Mouse (Mus musculus) kidney, embryonic 14.5 days (tissue): ENCODE results near the gene Zglp1. TPM values are rescaled to one million over a fixed set of nuclear protein-coding genes. Genes with fewer than 3 reads are reported as not detected.

ENCODE experiments used
- ATAC-seq: fragments of 200-750 bp; cut with Nextera tagmentation; 2 replicates; pipeline ENCODE4 v1.8.0; 2017; ENCODE audit warnings: moderate number of reproducible peaks, mild to moderate bottlenecking, moderate TSS enrichment, moderate library complexity; ENCODE audit not compliant: low FRiP score, low TSS enrichment
- H3K27ac ChIP-seq: fragments of 300-500 bp; sonication (generic); 2 replicates; pipeline ENCODE4 v1.5.1; 2014; ENCODE audit warnings: low read depth, mild to moderate bottlenecking, low read length, moderate library complexity, mixed read lengths
- H3K27me3 ChIP-seq: fragments of 300-500 bp; sonication (generic); 2 replicates; pipeline ENCODE4 v1.6.1; 2014; ENCODE audit warnings: mild to moderate bottlenecking, low read length; ENCODE audit not compliant: control insufficient read depth, insufficient read depth
- H3K36me3 ChIP-seq: fragments of 300-500 bp; sonication (generic); 2 replicates; pipeline ENCODE4 v1.6.1; 2014; ENCODE audit warnings: low read length, mixed read lengths; ENCODE audit not compliant: control insufficient read depth, insufficient read depth
- H3K4me1 ChIP-seq: fragments of 300-500 bp; sonication (generic); 2 replicates; pipeline ENCODE4 v1.6.1; 2014; ENCODE audit warnings: low read length, mixed read lengths; ENCODE audit not compliant: control insufficient read depth, insufficient read depth
- H3K4me2 ChIP-seq: fragments of 300-500 bp; sonication (generic); replicated peaks from 2 replicates; pipeline ENCODE4 v1.6.1; 2014; ENCODE audit warnings: low read depth, mild to moderate bottlenecking, low read length
- H3K4me3 ChIP-seq: fragments of 300-500 bp; sonication (generic); 2 replicates; pipeline ENCODE4 v1.5.1; 2014; ENCODE audit warnings: mild to moderate bottlenecking, low read length
- H3K9ac ChIP-seq: fragments of 300-500 bp; sonication (generic); 2 replicates; pipeline ENCODE4 v1.6.1; 2014; ENCODE audit warnings: low read depth, mild to moderate bottlenecking, low read length, moderate library complexity
- H3K9me3 ChIP-seq: fragments of 300-500 bp; sonication (generic); 2 replicates; pipeline ENCODE4 v1.6.1; 2016; ENCODE audit warnings: low read length; ENCODE audit not compliant: control insufficient read depth
- WGBS: fragments of 180-500 bp; shearing (Covaris S2); extraction: QIAGEN DNeasy Blood & Tissue Kit; methylation state at CpG from one replicate; pipeline ENCODE4 v1.1.7; 2014; 5-methylcytosine and 5-hydroxymethylcytosine counted together
- polyA plus RNA-seq: library from polyadenylated mRNA; unstranded; fragments of >200 nt; fragmentation: Nextera tagmentation; extraction: Ambion mirVana; gene quantifications from 2 replicates; pipeline ENCODE4 v1.2.1, GENCODE M21; 2014

Gene Zglp1
- polyA plus RNA-seq, 1 experiment from 2014 or later, result not detected

DNA sequence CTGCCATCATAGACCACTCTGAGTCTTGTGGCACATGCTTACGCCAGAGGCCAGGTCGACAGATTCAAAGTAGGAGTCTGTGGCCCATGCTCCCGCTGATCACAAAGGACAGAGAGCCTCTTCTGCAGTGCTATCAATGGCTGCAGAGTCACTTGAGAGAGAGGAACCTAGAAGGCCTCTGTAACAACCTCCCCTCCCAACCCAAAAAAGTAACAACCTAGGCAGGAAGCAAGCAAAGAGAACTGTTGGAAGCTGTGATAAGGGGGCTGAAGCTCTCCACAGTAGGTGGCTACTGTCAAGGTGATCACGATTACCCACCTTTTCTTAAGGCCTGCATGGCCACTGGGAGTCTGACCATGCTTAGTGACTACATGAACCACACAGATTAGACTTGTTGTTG lies 23.3 kb downstream of the Zglp1 start:
- no peaks in the 10 kb centered on the region for H3K36me3 ChIP-seq
- H3K4me2 ChIP-seq, result no peak overlapping the region
- no peak overlapping the region for H3K9ac ChIP-seq
- peaks cover 6% of the 10 kb centered on the region; the same call in 1 of the 2 replicates for H3K27me3 ChIP-seq
- H3K27ac ChIP-seq, result no peak overlapping the region
- H3K4me1 ChIP-seq, result no peaks in the 10 kb centered on the region
- WGBS, result 80% methylated on average over 4 of the region's 4 CpGs
- no peak for ATAC-seq
- H3K9me3 ChIP-seq, result no peaks in the 10 kb centered on the region
- no peak overlapping the region for H3K4me3 ChIP-seq

DNA sequence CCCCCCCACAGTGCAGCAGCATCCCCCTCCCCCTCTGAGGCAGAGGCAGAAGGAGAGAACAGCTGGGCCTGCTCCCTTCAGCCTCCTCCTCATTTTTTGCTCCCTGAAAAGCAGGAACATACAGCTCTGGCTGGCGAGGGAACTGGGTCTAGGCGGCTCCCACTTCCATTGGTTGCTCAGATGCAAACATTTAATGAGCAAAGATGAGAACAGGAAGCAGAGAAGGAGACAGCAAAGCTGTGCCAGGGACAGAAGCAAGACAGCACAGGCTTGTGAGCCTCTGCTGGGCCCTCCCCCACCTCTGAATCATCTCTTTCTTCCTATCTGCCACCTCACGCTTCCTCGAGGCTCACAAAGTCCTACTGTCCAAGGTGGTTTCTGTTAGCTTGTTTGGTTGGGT lies 25.6 kb downstream of the Zglp1 start:
- Histone ChIP-seq H3K4me2 (no peak overlapping the region), H3K9ac (no peak overlapping the region), H3K4me3 (no peak overlapping the region), H3K27ac (no peak overlapping the region), H3K27me3 (peaks cover 28% of the 10 kb centered on the region), H3K4me1 (peaks cover 10% of the 10 kb centered on the region), H3K36me3 (no peaks in the 10 kb centered on the region), H3K9me3 (no peaks in the 10 kb centered on the region)
- 35% methylated on average over 4 of the region's 4 CpGs for WGBS
- no peak for ATAC-seq

DNA sequence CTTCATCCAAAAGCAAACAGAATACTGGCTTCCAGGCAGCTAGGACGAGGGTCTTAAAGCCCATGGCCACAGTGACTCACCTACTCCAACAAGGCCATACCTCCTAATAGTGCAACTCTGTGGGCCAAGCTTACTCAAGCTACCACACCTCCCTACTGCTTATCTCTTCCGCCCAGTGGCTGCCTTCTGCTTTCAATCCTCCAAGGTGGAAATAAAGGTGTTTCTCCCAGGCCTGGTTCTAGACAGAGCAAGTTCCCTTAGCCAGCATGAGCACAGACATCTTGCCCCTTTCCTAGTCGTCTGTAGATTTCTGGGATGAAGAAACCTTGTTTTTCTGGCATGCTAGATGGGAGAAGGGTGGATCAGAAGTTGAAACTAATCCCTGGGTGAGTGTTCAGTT lies 27.1 kb downstream of the Zglp1 start:
- Histone ChIP-seq H3K27ac (no peak overlapping the region), H3K9me3 (no peaks in the 10 kb centered on the region), H3K9ac (no peak overlapping the region), H3K4me3 (no peak overlapping the region), H3K27me3 (peaks cover 44% of the 10 kb centered on the region), H3K4me2 (no peak overlapping the region), H3K36me3 (no peaks in the 10 kb centered on the region), H3K4me1 (peaks cover 16% of the 10 kb centered on the region)
- ATAC-seq, result no peak
- 75% methylated on average over 3 of the region's 3 CpGs for WGBS

DNA sequence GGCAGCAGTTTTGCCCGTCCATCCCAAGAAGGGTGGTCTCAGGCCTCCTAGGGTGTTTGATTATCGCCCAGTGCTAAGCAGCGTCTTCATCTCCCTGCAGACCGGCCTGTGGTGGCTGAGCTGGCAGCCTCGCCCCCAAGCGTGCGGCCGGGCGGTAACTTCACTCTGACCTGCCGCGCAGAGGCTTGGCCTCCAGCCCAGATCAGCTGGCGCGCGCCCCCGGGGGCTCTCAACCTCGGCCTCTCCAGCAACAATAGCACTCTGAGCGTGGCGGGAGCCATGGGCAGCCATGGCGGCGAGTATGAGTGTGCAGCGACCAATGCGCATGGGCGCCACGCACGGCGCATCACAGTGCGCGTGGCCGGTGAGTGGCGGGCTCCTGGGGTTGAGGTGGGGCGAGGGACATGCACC lies 29.4 kb downstream of the Zglp1 start:
- Histone ChIP-seq H3K27me3 (peaks cover 66% of the 10 kb centered on the region), H3K36me3 (no peaks in the 10 kb centered on the region), H3K9ac (no peak overlapping the region), H3K9me3 (no peaks in the 10 kb centered on the region), H3K27ac (no peak overlapping the region), H3K4me3 (peak overlapping the region; percentile 33), H3K4me1 (peaks cover 29% of the 10 kb centered on the region), H3K4me2 (peak overlapping the region; percentile 50)
- under 1% methylated on average over 31 of the region's 31 CpGs for WGBS
- ATAC-seq, result no peak

GRCm38 (mm10) chr9:21036666-21037065 lies 30.2 kb downstream of the Zglp1 start:
- Histone ChIP-seq H3K27me3 (peaks cover 74% of the 10 kb centered on the region), H3K4me3 (peak overlapping the region; percentile 6), H3K4me2 (peak overlapping the region; percentile 50; the same call in 1 of the 2 replicates), H3K36me3 (no peaks in the 10 kb centered on the region), H3K9me3 (no peaks in the 10 kb centered on the region), H3K27ac (no peak overlapping the region), H3K9ac (no peak overlapping the region), H3K4me1 (peaks cover 37% of the 10 kb centered on the region)
- ATAC-seq, result no peak
- WGBS, result 1% methylated on average over 22 of the region's 22 CpGs

- peaks cover 76% of the 10 kb centered on the region for H3K27me3 ChIP-seq
- H3K4me3 ChIP-seq, result peak overlapping the region; percentile 6; the same call in 1 of the 2 replicates
- no peak overlapping the region for H3K9ac ChIP-seq
- no peak overlapping the region for H3K4me2 ChIP-seq
- no peak for ATAC-seq
- 7% methylated on average over 20 of the region's 20 CpGs for WGBS
- no peaks in the 10 kb centered on the region for H3K36me3 ChIP-seq
- no peaks in the 10 kb centered on the region for H3K9me3 ChIP-seq
- H3K27ac ChIP-seq, result no peak overlapping the region
- H3K4me1 ChIP-seq, result peaks cover 38% of the 10 kb centered on the region
Observed at GRCm38 (mm10) chr9:21036161-21036560, 30.7 kb downstream of the Zglp1 start.

DNA sequence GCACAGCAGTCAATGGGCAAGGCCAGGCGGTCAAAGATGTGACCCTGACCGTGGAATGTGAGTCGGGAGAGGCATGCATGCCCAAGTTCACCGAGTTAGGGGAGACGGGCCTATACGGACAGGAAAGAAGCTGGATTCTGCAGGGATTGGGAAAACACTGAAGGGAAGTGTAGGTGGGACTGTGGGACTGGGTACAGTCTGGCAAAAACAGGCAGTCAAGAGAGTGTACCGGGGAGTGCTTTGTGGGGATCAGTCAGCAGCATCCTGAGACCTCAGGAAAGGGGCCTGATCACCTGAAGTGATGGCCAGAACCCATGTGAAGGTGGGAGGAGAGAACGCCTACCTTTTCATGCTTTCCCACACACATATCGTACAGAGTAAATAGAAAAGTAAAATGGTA lies 31.3 kb downstream of the Zglp1 start:
- Histone ChIP-seq H3K27me3 (peaks cover 76% of the 10 kb centered on the region), H3K4me2 (no peak overlapping the region), H3K9ac (no peak overlapping the region), H3K4me1 (peaks cover 38% of the 10 kb centered on the region), H3K4me3 (no peak overlapping the region), H3K36me3 (no peaks in the 10 kb centered on the region), H3K9me3 (no peaks in the 10 kb centered on the region), H3K27ac (no peak overlapping the region)
- 21% methylated on average over 9 of the region's 9 CpGs for WGBS
- ATAC-seq, result no peak

GRCm38 (mm10) chr9:21034481-21035085 lies 32.3 kb downstream of the Zglp1 start:
- H3K4me1 ChIP-seq, result peaks cover 48% of the 10 kb centered on the region

DNA sequence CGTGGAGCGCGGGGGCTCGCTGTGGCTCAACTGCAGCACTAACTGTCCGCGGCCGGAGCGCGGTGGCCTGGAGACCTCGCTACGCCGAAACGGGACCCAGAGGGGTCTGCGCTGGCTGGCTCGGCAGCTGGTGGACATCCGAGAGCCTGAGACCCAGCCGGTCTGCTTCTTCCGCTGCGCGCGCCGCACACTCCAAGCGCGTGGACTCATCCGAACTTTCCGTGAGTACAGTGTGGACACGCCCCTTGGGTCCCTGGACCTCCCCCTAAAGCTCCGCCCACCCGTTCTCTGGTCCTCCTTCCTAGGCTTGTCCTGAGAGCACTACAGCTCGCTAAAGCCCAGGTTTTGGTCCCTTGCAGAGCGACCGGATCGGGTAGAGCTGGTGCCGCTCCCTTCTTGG lies 33.8 kb downstream of the Zglp1 start:
- H3K4me3 ChIP-seq, result peak overlapping the region; percentile 47
- H3K27me3 ChIP-seq, result peaks cover 76% of the 10 kb centered on the region
- no peak overlapping the region for H3K27ac ChIP-seq
- H3K9ac ChIP-seq, result peak overlapping the region; percentile 50; the same call in 1 of the 2 replicates
- H3K4me2 ChIP-seq, result peak overlapping the region; percentile 89
- peaks cover 52% of the 10 kb centered on the region for H3K4me1 ChIP-seq
- H3K9me3 ChIP-seq, result no peaks in the 10 kb centered on the region
- H3K36me3 ChIP-seq, result no peaks in the 10 kb centered on the region
- ATAC-seq, result peak; percentile 65
- WGBS, result under 1% methylated on average over 34 of the region's 34 CpGs

More at GRCm38 (mm10) chr9:21034481-21035085, 32.3 kb downstream of the Zglp1 start:
- Histone ChIP-seq H3K4me3 (0 out of 2 replicates have a peak overlapping the region, but pooled peaks have one; percentile 2), H3K9me3 (no peaks in the 10 kb centered on the region), H3K4me2 (no peak overlapping the region), H3K27me3 (peaks cover 82% of the 10 kb centered on the region), H3K36me3 (no peaks in the 10 kb centered on the region), H3K27ac (no peak overlapping the region), H3K9ac (no peak overlapping the region)
- no peak for ATAC-seq
- WGBS, result 2% methylated on average over 17 of the region's 17 CpGs
